Mouse (Mus musculus) hindbrain, embryonic 11.5 days (tissue): Measurements from ENCODE around the gene Cinp. TPM values are rescaled to one million over a fixed set of nuclear protein-coding genes. Genes with fewer than 3 reads are reported as not detected.
A peak's percentile ranks its signal among the peaks of the same experiment; 100 is the strongest.

Experiments used
- ATAC-seq: fragments of 200-750 bp; cut with Nextera tagmentation; 2 replicates; pipeline ENCODE4 v1.8.0; 2017; ENCODE audit warnings: mild to moderate bottlenecking, moderate TSS enrichment, moderate library complexity; ENCODE audit not compliant: low FRiP score
- DNase-seq: peaks from one replicate; pipeline ENCODE4 v3.0.0-alpha.2; 2015; ENCODE audit warnings: low spot score
- H3K27ac ChIP-seq: fragments of 300-500 bp; sonication (generic); 2 replicates; pipeline ENCODE4 v1.5.1; 2014; ENCODE audit warnings: mild to moderate bottlenecking, low read depth, low read length
- H3K27me3 ChIP-seq: fragments of 300-500 bp; sonication (generic); 2 replicates; pipeline ENCODE4 v1.6.1; 2014; ENCODE audit warnings: mild to moderate bottlenecking, low read length, moderate library complexity, mixed read lengths; ENCODE audit not compliant: control insufficient read depth, insufficient read depth
- H3K36me3 ChIP-seq: fragments of 300-500 bp; sonication (generic); 2 replicates; pipeline ENCODE4 v1.6.1; 2014; ENCODE audit warnings: mild to moderate bottlenecking, low read length, moderate library complexity, mixed read lengths; ENCODE audit not compliant: control insufficient read depth, insufficient read depth
- H3K4me1 ChIP-seq: fragments of 300-500 bp; sonication (generic); replicated peaks from 2 replicates; pipeline ENCODE4 v1.6.1; 2014; ENCODE audit warnings: low read length, mixed read lengths; ENCODE audit not compliant: control insufficient read depth, insufficient read depth
- H3K4me2 ChIP-seq: fragments of 300-500 bp; sonication (generic); replicated peaks from 2 replicates; pipeline ENCODE4 v1.6.1; 2014; ENCODE audit warnings: mild to moderate bottlenecking, low read depth, low read length
- H3K4me3 ChIP-seq: fragments of 300-500 bp; sonication (generic); 2 replicates; pipeline ENCODE4 v1.5.1; 2014; ENCODE audit warnings: low read depth, low read length
- H3K9ac ChIP-seq: fragments of 300-500 bp; sonication (generic); 2 replicates; pipeline ENCODE4 v1.6.1; 2014; ENCODE audit warnings: low read depth, low read length
- H3K9me3 ChIP-seq: fragments of 300-500 bp; sonication (generic); 2 replicates; pipeline ENCODE4 v1.6.1; 2016; ENCODE audit warnings: low read length; ENCODE audit not compliant: control insufficient read depth
- WGBS: fragments of 180-500 bp; shearing (Covaris S2); extraction: QIAGEN DNeasy Blood & Tissue Kit; methylation state at CpG from one replicate; pipeline ENCODE4 v1.1.7; 2014; 5-methylcytosine and 5-hydroxymethylcytosine counted together
- polyA plus RNA-seq: library from polyadenylated mRNA; unstranded; fragments of >200 nt; fragmentation: Nextera tagmentation; extraction: Ambion mirVana; gene quantifications from 2 replicates; pipeline ENCODE4 v1.2.1, GENCODE M21; 2014

Cinp gene
- polyA plus RNA-seq, 1 experiment from 2014 or later = 79.4 TPM

DNA sequence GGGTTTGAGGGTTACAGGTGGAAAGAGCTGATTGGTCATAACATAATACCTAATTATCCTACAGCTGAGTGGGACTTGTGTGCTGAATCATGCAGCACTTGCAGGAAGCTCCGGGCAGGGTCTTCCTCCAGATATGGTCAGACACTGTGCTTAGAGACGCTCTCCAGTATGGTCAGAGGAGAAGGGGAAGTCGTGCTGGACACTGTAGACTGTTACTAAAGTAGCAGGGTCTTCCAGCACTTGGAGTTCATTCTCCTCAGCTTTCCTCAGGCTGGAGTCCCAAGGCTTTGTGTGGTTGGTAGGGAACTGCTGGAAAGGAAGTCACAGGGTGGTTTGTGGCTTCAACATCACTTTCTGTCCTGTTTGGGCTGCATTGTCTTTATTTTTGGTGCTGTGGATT lies 18.9 kb upstream of the Cinp start:
- ATAC-seq (no peak), DNase-seq (no peak)
- no peaks in the 10 kb centered on the region for H3K27me3 ChIP-seq
- no peak overlapping the region for H3K4me2 ChIP-seq
- H3K9ac ChIP-seq = no peak overlapping the region
- H3K9me3 ChIP-seq = no peaks in the 10 kb centered on the region
- H3K4me3 ChIP-seq = no peak overlapping the region
- H3K36me3 ChIP-seq = no peaks in the 10 kb centered on the region
- no peak overlapping the region for H3K27ac ChIP-seq
- no peaks in the 10 kb centered on the region for H3K4me1 ChIP-seq
- 88% methylated on average over 3 of the region's 3 CpGs for WGBS

DNA sequence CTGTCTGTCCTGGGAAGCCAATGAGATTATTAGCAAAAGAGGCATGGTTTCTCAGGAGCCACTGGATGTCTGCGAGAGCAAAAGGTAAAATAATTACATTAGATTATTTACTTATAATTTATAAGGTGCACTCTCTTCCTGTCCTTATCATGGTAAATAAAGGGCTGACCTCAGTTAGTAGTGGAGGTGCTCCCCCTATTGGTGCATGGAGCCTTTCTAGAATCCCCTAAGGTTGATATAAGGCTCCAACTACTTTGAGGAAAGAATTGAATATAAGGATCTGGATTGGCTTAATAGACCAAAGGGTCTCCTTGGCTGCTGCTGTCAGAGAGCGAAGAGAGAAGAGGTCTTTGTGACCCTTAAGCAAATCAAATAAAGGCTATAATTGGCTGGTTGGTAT lies 14.6 kb upstream of the Cinp start:
- Histone ChIP-seq H3K27me3 (no peaks in the 10 kb centered on the region), H3K27ac (no peak overlapping the region), H3K9ac (no peak overlapping the region), H3K9me3 (no peaks in the 10 kb centered on the region), H3K4me1 (no peaks in the 10 kb centered on the region), H3K4me3 (no peak overlapping the region), H3K36me3 (no peaks in the 10 kb centered on the region), H3K4me2 (no peak overlapping the region)
- 88% methylated on average over 2 of the region's 2 CpGs for WGBS
- no peak for DNase-seq
- no peak for ATAC-seq

DNA sequence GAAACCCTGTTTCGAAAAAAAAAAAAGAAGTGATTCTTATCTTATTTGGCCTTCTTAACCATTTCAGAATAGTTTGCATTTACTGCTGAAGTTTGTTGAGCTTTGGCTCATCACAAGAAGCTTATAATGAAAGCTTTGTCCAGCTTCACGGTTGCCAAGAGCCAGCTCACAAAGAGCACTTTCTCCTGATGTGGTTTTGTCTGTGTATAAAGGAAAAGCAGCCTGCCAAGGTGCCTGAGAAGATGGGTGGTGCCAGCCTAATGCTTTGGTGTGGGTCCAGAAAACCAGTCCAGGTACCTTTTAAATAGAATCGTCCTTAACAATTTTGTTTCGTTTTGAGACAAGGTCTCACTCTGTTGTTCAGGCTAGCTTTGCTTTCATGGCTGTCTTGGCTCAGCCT lies 13.2 kb upstream of the Cinp start:
- no peaks in the 10 kb centered on the region for H3K36me3 ChIP-seq
- no peak overlapping the region for H3K27ac ChIP-seq
- H3K4me3 ChIP-seq = no peak overlapping the region
- ATAC-seq = no peak
- H3K4me1 ChIP-seq = no peaks in the 10 kb centered on the region
- H3K4me2 ChIP-seq = no peak overlapping the region
- no peaks in the 10 kb centered on the region for H3K9me3 ChIP-seq
- 89% methylated on average over 4 of the region's 4 CpGs for whole genome bisulfite sequencing
- DNase-seq = no peak
- no peak overlapping the region for H3K9ac ChIP-seq
- no peaks in the 10 kb centered on the region for H3K27me3 ChIP-seq

DNA sequence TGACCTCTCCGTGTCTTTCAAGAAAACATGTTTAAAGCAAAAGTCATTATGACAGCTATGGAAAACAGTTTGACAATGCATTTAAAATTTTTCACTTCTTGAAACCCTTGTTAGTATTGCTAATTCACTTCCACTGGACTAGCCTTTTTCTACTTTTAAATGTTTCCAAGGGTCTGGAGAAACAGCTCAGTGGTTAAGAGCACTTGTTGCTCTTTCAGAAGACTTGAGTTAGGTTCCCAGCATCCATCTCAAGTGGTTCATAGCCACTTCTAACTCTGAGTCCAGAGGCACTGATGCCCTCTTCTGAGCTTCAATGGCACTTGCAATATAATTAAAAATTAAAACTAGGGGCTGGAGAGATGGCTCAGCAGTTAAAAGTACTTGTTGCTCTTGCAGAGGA lies 2.9 kb upstream of the Cinp start:
- Histone ChIP-seq H3K27me3 (no peaks in the 10 kb centered on the region), H3K4me3 (no peak overlapping the region), H3K4me1 (peaks cover 2% of the 10 kb centered on the region; the same call in 1 of the 2 replicates), H3K9me3 (no peaks in the 10 kb centered on the region), H3K36me3 (no peaks in the 10 kb centered on the region), H3K4me2 (no peak overlapping the region), H3K9ac (no peak overlapping the region), H3K27ac (no peak overlapping the region)
- ATAC-seq (no peak), DNase-seq (no peak)
- WGBS = 90% methylated on average over 1 of the region's 1 CpGs

DNA sequence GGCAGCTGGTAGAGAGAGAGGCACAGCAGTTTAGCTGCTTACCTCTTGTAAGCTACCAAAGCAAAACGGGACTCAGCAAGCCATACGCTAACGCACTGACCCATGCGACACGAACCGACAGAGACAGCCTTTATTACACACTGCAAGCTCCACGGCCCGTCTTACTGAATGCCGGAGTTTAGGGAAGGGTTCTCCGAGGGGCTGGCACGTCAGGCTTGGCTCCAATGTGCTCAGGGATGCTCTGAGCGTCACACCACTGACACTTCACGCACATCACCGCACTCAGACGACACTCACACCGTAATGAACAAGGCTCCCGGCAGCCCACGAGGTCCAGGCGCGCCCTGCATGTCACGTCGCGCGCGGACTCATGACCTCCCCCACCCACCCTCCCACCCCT lies 339 bp downstream of the Cinp start:
- H3K9me3 ChIP-seq = no peaks in the 10 kb centered on the region
- no peak for DNase-seq
- no peak overlapping the region for H3K27ac ChIP-seq
- H3K9ac ChIP-seq = peak overlapping the region; percentile 68
- H3K4me2 ChIP-seq = peak overlapping the region; percentile 65
- ATAC-seq = no peak; the same call in 1 of the 2 replicates
- peak overlapping the region; percentile 88 for H3K4me3 ChIP-seq
- no peaks in the 10 kb centered on the region for H3K27me3 ChIP-seq
- WGBS = under 1% methylated on average over 25 of the region's 25 CpGs
- H3K4me1 ChIP-seq = peaks cover 2% of the 10 kb centered on the region; the same call in 1 of the 2 replicates
- no peaks in the 10 kb centered on the region for H3K36me3 ChIP-seq

DNA sequence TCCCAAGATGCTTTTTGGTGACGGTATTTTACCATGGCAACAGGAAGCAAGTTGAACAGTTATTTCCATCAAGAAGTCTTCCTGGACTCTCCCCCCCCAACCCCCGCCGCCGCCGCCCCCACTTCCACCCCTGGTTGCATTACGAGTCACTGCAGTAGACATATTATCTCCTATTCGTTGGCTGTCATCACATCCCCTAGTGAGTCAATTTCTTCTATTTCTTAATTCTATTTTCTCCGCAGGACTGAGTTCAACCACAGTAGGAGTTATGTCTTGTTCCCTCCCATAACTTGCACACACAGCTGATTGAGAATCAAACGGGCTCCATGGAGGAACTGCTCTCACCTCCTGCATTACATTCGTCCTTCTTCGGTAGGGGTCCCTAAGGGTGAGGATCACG lies 839 bp downstream of the Cinp start:
- DNase-seq (no peak), ATAC-seq (no peak)
- H3K4me3 ChIP-seq = peak overlapping the region; percentile 88
- 45% methylated on average over 12 of the region's 12 CpGs for WGBS
- peak overlapping the region; percentile 65 for H3K4me2 ChIP-seq
- no peak overlapping the region for H3K27ac ChIP-seq
- peaks cover 2% of the 10 kb centered on the region; the same call in 1 of the 2 replicates for H3K4me1 ChIP-seq
- no peaks in the 10 kb centered on the region for H3K9me3 ChIP-seq
- H3K27me3 ChIP-seq = no peaks in the 10 kb centered on the region
- no peaks in the 10 kb centered on the region for H3K36me3 ChIP-seq
- H3K9ac ChIP-seq = peak overlapping the region; percentile 68; the same call in 1 of the 2 replicates

- DNase-seq (no peak), ATAC-seq (no peak)
- Histone ChIP-seq H3K27ac (no peak overlapping the region), H3K4me1 (peaks cover 2% of the 10 kb centered on the region; the same call in 1 of the 2 replicates), H3K4me2 (no peak overlapping the region), H3K36me3 (no peaks in the 10 kb centered on the region; the same call in 1 of the 2 replicates), H3K4me3 (no peak overlapping the region), H3K27me3 (no peaks in the 10 kb centered on the region), H3K9ac (no peak overlapping the region), H3K9me3 (no peaks in the 10 kb centered on the region)
- WGBS = 87% methylated on average over 2 of the region's 2 CpGs
Measured at GRCm38 (mm10) chr12:110885251-110885650, 3.7 kb downstream of the Cinp start.

GRCm38 (mm10) chr12:110882291-110882690 lies 6.7 kb downstream of the Cinp start:
- Histone ChIP-seq H3K9me3 (no peaks in the 10 kb centered on the region), H3K4me3 (no peak overlapping the region), H3K27me3 (no peaks in the 10 kb centered on the region), H3K4me2 (no peak overlapping the region), H3K36me3 (peaks cover 2% of the 10 kb centered on the region; the same call in 1 of the 2 replicates), H3K9ac (no peak overlapping the region), H3K4me1 (no peaks in the 10 kb centered on the region), H3K27ac (no peak overlapping the region)
- DNase-seq (no peak), ATAC-seq (no peak)
- WGBS = 89% methylated on average over 7 of the region's 7 CpGs

DNA sequence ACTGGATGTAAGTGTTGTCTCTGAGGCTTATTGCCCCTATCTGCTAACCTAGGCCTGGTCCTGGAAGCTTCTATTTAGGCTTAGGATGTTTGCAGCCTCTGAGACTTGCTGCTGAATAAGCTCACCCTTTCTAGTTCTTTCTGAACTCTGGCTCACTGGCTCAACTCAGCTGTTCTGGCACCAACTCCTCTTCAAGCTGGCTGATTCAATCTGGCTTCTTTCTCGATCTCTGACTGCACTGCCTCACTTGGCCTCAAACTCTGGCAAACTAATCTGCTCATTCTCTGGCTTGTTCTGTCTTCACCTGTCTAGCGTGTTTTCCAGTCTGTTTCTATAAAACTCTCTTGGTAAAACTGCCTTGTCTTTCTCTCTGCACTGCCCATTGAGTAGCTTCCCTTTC lies 13.6 kb downstream of the Cinp start:
- H3K36me3 ChIP-seq = peaks cover 2% of the 10 kb centered on the region; the same call in 1 of the 2 replicates
- no peak overlapping the region for H3K4me2 ChIP-seq

More for the DNA sequence above, 13.6 kb downstream of the Cinp start:
- no peak for DNase-seq
- Histone ChIP-seq H3K27me3 (no peaks in the 10 kb centered on the region), H3K9me3 (no peaks in the 10 kb centered on the region), H3K4me3 (no peak overlapping the region), H3K4me1 (no peaks in the 10 kb centered on the region), H3K9ac (no peak overlapping the region), H3K27ac (no peak overlapping the region)
- no peak for ATAC-seq
- WGBS = 92% methylated on average over 2 of the region's 2 CpGs
